Mouse (Mus musculus): Measurements from ENCODE around the gene Galnt3. TPM values are rescaled to one million over a fixed set of nuclear protein-coding genes. Genes with fewer than 3 reads are reported as not detected.

The Galnt3 gene
- polyA plus RNA-seq, 2 experiments = 4.1 to 5.6 TPM

DNA sequence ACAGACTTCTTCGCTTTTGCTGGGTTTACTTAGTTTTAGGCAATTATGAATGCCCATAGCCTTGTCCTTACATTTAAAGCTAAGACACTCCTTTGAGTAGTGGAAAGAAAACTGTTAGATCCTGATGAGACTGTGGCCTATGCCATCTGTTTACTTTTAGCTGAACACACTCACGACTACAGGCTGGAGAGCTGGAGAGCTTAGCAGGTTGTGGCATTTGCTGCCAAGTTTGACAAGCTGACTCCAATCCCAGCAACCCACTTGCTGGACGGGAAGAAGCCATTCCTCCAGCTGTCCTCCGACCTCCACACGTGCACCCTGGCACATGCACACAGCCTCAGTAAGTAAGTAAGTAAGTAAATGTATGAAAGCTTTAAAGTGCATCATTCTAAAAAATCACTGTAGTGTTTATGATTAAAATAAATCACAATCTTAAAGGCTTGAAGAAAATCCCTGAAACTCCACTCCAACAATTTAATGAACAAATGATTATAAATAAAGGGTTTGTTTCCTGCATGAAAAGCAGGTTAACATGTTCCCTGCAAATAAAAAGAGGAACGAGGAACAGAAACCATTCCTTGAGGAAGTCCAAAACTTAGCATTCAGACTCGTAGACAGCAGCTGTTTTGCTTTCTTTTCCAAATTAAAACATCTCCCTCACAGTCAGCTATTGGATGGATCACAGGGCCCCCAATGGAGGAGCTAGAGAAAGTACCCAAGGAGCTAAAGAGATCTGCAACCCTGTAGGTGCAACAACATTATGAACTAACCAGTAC lies 33.5 kb upstream of the Galnt3 start:
- Histone ChIP-seq H3K9me3 (ENCODE audit: control insufficient read depth, low read length) (no peaks in the 10 kb centered on the region), H3K9ac (ENCODE audit: low read depth, low read length, severe bottlenecking) (no peak overlapping the region), H3K4me2 (replicated peaks; ENCODE audit: low read depth, low read length, severe bottlenecking) (no peak overlapping the region), H3K27me3 (ENCODE audit: control insufficient read depth, insufficient read depth, low read length) (no peaks in the 10 kb centered on the region), H3K4me1 (ENCODE audit: control insufficient read depth, insufficient read depth, low read length) (no peaks in the 10 kb centered on the region; the same call in 1 of the 2 replicates), H3K27ac (replicated peaks; ENCODE audit: low read depth, low read length) (no peak overlapping the region), H3K36me3 (ENCODE audit: control insufficient read depth, insufficient read depth, low read length) (no peaks in the 10 kb centered on the region), H3K4me3 (replicated peaks; ENCODE audit: low read length) (no peak overlapping the region)
- WGBS = 40% methylated on average over 7 of the region's 7 CpGs
- TF ChIP-seq POLR2A (IDR thresholded peaks at IDR 0.05; ENCODE audit: borderline replicate concordance, extremely low read depth, insufficient read depth, insufficient read length) = no peak
- DNase-seq (ENCODE audit: low spot score) = no peak
- no peak for ATAC-seq (ENCODE audit: low FRiP score, low read depth)

- Histone ChIP-seq H3K4me1 (ENCODE audit: control insufficient read depth, insufficient read depth, low read length) (peaks cover 9% of the 10 kb centered on the region), H3K4me3 (replicated peaks; ENCODE audit: low read length) (no peak overlapping the region), H3K9me3 (ENCODE audit: control insufficient read depth, low read length) (no peaks in the 10 kb centered on the region), H3K36me3 (ENCODE audit: control insufficient read depth, insufficient read depth, low read length) (no peaks in the 10 kb centered on the region), H3K4me2 (replicated peaks; ENCODE audit: low read depth, low read length, severe bottlenecking) (no peak overlapping the region), H3K9ac (ENCODE audit: low read depth, low read length, severe bottlenecking) (no peak overlapping the region), H3K27me3 (ENCODE audit: control insufficient read depth, insufficient read depth, low read length) (no peaks in the 10 kb centered on the region), H3K27ac (replicated peaks; ENCODE audit: low read depth, low read length) (no peak overlapping the region)
- ATAC-seq (ENCODE audit: low FRiP score, low read depth) (no peak), DNase-seq (ENCODE audit: low spot score) (no peak)
- no peak for TF ChIP-seq POLR2A (IDR thresholded peaks at IDR 0.05; ENCODE audit: borderline replicate concordance, extremely low read depth, insufficient read depth, insufficient read length)
- 76% methylated on average over 2 of the region's 2 CpGs for WGBS
Measured at GRCm38 (mm10) chr2:66151436-66151835, 26.6 kb upstream of the Galnt3 start.

DNA sequence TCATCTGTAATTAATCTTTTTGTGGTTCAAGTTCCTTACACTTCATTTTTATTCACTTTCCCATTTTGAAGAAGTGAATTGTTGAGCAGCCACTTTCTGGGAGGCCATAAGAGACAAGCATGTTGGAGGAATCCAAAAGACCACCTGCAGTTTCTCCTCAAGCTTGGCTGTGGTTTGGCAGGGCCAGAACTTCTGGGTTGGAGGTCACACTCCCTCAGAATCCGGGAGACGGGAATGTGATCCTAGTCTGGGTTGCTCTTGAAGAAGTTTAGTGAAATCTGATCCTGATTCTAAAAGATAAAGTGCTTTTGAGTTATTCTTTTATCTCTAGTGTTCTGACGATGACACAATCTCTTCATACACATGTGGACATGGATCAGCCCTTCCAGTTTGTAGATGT lies 25.7 kb upstream of the Galnt3 start:
- Histone ChIP-seq H3K9ac (ENCODE audit: low read depth, low read length, severe bottlenecking) (no peak overlapping the region), H3K27ac (replicated peaks; ENCODE audit: low read depth, low read length) (no peak overlapping the region), H3K27me3 (ENCODE audit: control insufficient read depth, insufficient read depth, low read length) (no peaks in the 10 kb centered on the region), H3K4me3 (replicated peaks; ENCODE audit: low read length) (no peak overlapping the region), H3K36me3 (ENCODE audit: control insufficient read depth, insufficient read depth, low read length) (no peaks in the 10 kb centered on the region), H3K4me1 (ENCODE audit: control insufficient read depth, insufficient read depth, low read length) (peaks cover 11% of the 10 kb centered on the region), H3K9me3 (ENCODE audit: control insufficient read depth, low read length) (no peaks in the 10 kb centered on the region), H3K4me2 (replicated peaks; ENCODE audit: low read depth, low read length, severe bottlenecking) (no peak overlapping the region)
- WGBS = 57% methylated on average over 3 of the region's 3 CpGs
- DNase-seq (ENCODE audit: low spot score) (no peak), ATAC-seq (ENCODE audit: low FRiP score, low read depth) (no peak)
- no peak for TF ChIP-seq POLR2A (IDR thresholded peaks at IDR 0.05; ENCODE audit: borderline replicate concordance, extremely low read depth, insufficient read depth, insufficient read length)

- Histone ChIP-seq H3K4me1 (ENCODE audit: control insufficient read depth, insufficient read depth, low read length) (peaks cover 16% of the 10 kb centered on the region), H3K27me3 (ENCODE audit: control insufficient read depth, insufficient read depth, low read length) (no peaks in the 10 kb centered on the region), H3K4me3 (replicated peaks; ENCODE audit: low read length) (no peak overlapping the region), H3K9me3 (ENCODE audit: control insufficient read depth, low read length) (no peaks in the 10 kb centered on the region), H3K9ac (ENCODE audit: low read depth, low read length, severe bottlenecking) (no peak overlapping the region), H3K27ac (replicated peaks; ENCODE audit: low read depth, low read length) (no peak overlapping the region), H3K4me2 (replicated peaks; ENCODE audit: low read depth, low read length, severe bottlenecking) (no peak overlapping the region), H3K36me3 (ENCODE audit: control insufficient read depth, insufficient read depth, low read length) (no peaks in the 10 kb centered on the region)
- 80% methylated on average over 10 of the region's 10 CpGs for WGBS
- DNase-seq (ENCODE audit: low spot score) (no peak), ATAC-seq (ENCODE audit: low FRiP score, low read depth) (no peak)
- no peak for TF ChIP-seq POLR2A (IDR thresholded peaks at IDR 0.05; ENCODE audit: borderline replicate concordance, extremely low read depth, insufficient read depth, insufficient read length)
Measured at GRCm38 (mm10) chr2:66148654-66149230, 23.9 kb upstream of the Galnt3 start.

DNA sequence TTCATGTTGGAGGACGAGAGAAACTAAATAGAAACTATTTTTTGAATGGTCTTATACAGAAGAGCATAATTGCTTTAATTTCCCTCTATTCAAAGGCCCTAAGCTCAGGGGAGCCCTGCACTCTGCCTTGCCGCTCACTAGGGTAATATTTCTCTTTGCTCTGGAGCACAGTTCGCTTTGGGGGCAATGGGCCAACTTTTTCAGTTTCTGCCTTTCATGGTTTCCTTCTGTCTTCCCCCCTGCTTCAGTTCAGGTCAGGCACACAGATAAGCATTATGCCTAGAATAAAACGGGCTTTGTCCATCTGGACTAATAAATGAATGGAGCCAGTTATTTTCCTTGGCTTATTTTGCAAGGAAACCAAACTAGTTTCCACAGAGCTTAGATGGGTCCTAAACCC lies 21.7 kb upstream of the Galnt3 start:
- Histone ChIP-seq H3K27me3 (ENCODE audit: control insufficient read depth, insufficient read depth, low read length) (no peaks in the 10 kb centered on the region), H3K4me1 (ENCODE audit: control insufficient read depth, insufficient read depth, low read length) (peaks cover 16% of the 10 kb centered on the region), H3K36me3 (ENCODE audit: control insufficient read depth, insufficient read depth, low read length) (no peaks in the 10 kb centered on the region), H3K9ac (ENCODE audit: low read depth, low read length, severe bottlenecking) (no peak overlapping the region), H3K9me3 (ENCODE audit: control insufficient read depth, low read length) (no peaks in the 10 kb centered on the region), H3K4me3 (replicated peaks; ENCODE audit: low read length) (no peak overlapping the region), H3K4me2 (replicated peaks; ENCODE audit: low read depth, low read length, severe bottlenecking) (0 out of 2 replicates have a peak overlapping the region, but pooled peaks have one; percentile 2), H3K27ac (replicated peaks; ENCODE audit: low read depth, low read length) (no peak overlapping the region)
- WGBS = 25% methylated on average over 4 of the region's 4 CpGs
- TF ChIP-seq POLR2A (IDR thresholded peaks at IDR 0.05; ENCODE audit: borderline replicate concordance, extremely low read depth, insufficient read depth, insufficient read length) = no peak
- ATAC-seq (ENCODE audit: low FRiP score, low read depth) = peak; percentile 72; the same call in 1 of the 2 replicates
- DNase-seq (ENCODE audit: low spot score) = peak; percentile 67
